Mouse (Mus musculus) forebrain, embryonic 10.5 days (tissue): ENCODE measurements around the gene Nkg7. TPM values are rescaled to one million over a fixed set of nuclear protein-coding genes. Genes with fewer than 3 reads are reported as not detected.

Experiments used
- DNase-seq: peaks from one replicate; pipeline ENCODE4 v3.0.0-alpha.2; 2017; ENCODE audit warnings: low spot score; ENCODE audit errors: extremely low spot score
- H3K27ac ChIP-seq: fragments of 300-500 bp; sonication (generic); 2 replicates; pipeline ENCODE4 v1.5.1; 2016; ENCODE audit warnings: mild to moderate bottlenecking
- H3K27me3 ChIP-seq: fragments of 300-500 bp; sonication (generic); 2 replicates; pipeline ENCODE4 v1.6.1; 2016; ENCODE audit warnings: mild to moderate bottlenecking; ENCODE audit not compliant: poor library complexity, severe bottlenecking
- H3K36me3 ChIP-seq: fragments of 300-500 bp; sonication (generic); replicated peaks from 2 replicates; pipeline ENCODE4 v1.6.1; 2016; ENCODE audit warnings: mild to moderate bottlenecking, moderate library complexity
- H3K4me1 ChIP-seq: fragments of 300-500 bp; sonication (generic); 2 replicates; pipeline ENCODE4 v1.6.1; 2016
- H3K4me3 ChIP-seq: fragments of 300-500 bp; sonication (generic); 2 replicates; pipeline ENCODE4 v1.5.1; 2016; ENCODE audit warnings: mild to moderate bottlenecking, moderate library complexity
- H3K9me3 ChIP-seq: fragments of 300-500 bp; sonication (generic); 2 replicates; pipeline ENCODE4 v1.6.1; 2016; ENCODE audit warnings: mild to moderate bottlenecking, moderate library complexity
- WGBS: fragments of 180-500 bp; shearing (Covaris S2); methylation state at CpG from one replicate; pipeline ENCODE4 v1.1.7; 2016; 5-methylcytosine and 5-hydroxymethylcytosine counted together
- microRNA-seq: library from miRNA; unstranded; fragments of <30 nt; microRNA quantifications from one replicate; pipeline ENCODE4, GENCODE M21; 2017
- polyA plus RNA-seq: library from polyadenylated mRNA; unstranded; fragments of >200 nt; fragmentation: Nextera tagmentation; extraction: Ambion mirVana; gene quantifications from 2 replicates; pipeline ENCODE4 v1.2.1, GENCODE M21; 2016

Gene Nkg7
- polyA plus RNA-seq, 1 experiment from 2014 or later: not detected

DNA sequence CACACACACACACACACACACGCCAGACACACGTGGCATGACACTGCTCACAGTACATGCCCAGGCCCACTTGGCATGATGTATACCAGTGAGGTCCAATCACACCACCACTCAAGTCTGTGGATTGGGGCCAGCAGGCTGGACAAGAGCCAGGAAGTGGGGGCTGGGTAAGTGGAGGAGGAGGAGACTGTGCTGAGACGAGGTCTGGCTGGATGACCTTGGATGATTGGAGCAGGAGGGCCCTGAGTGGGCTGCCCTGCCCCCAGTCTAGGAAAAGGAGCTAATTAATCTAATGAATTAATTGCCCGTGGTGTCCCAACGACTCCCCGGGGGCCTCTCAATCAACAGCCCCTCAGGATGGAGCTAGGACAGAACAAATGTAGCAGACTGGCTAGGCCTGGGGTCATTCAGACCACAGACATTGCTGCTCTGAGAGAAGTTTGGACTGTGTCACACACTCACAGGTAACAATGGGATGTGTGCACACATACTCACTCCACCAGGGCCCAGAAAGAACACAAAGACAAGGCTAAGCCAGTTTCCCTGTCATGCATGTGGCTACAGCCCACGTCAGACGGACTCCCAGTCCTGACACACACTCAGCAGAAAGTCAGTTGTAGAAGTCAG is 45.3 kb downstream of the Nkg7 start:
- DNase-seq: no peak
- no peak overlapping the region for H3K4me3 ChIP-seq

DNA sequence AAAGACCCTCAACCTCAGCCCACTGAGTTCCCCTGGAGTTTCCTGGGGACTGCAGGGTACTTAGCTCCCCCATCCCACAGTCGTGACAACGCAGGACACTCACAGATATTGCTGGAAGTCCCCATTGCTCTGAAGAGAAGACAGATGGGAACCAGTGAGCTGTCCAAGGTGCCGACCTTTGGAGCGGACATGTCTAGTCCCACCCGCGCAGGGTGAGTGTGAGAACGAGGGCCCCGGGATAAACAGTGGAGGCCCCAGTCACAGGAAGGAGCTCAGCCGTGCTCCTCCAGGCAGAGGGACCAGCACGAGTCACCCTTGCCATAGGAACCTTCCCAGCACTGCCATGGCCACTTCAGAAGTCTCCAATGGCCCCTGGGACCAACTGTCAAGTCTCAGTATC is 46.4 kb downstream of the Nkg7 start:
- H3K36me3 ChIP-seq: no peaks in the 10 kb centered on the region
- 16% methylated on average over 10 of the region's 10 CpGs for WGBS

More for the DNA sequence above, 45.3 kb downstream of the Nkg7 start:
- WGBS: 73% methylated on average over 8 of the region's 8 CpGs
- no peaks in the 10 kb centered on the region for H3K36me3 ChIP-seq
- no peak overlapping the region for H3K27ac ChIP-seq
- peaks cover 24% of the 10 kb centered on the region for H3K27me3 ChIP-seq
- H3K4me1 ChIP-seq: peaks cover 15% of the 10 kb centered on the region
- H3K9me3 ChIP-seq: no peaks in the 10 kb centered on the region

More for the DNA sequence above, 46.4 kb downstream of the Nkg7 start:
- Histone ChIP-seq H3K27me3 (peaks cover 13% of the 10 kb centered on the region), H3K9me3 (no peaks in the 10 kb centered on the region), H3K4me1 (peaks cover 15% of the 10 kb centered on the region), H3K27ac (no peak overlapping the region), H3K4me3 (no peak overlapping the region)
- DNase-seq: no peak

Small RNAs within 50 kb of the gene (microRNA-seq; reads per million reads assigned to microRNA genes)
- not detected for gene Mir7051

Other genes starting within 250 kb of the Nkg7 start
- 11.3 TPM in 2 replicates for gene Zfp715, start 123.8 kb upstream of the Nkg7 start, polyA plus RNA-seq
- gene Siglecf, start 85.7 kb upstream of the Nkg7 start, polyA plus RNA-seq: 0.15 and 0.25 TPM in 2 replicates
- 0.15 TPM in 1 of 2 replicates, not detected in the other for gene Siglecg, start 28.9 kb upstream of the Nkg7 start, polyA plus RNA-seq
- gene Lim2, start 9.4 kb upstream of the Nkg7 start, polyA plus RNA-seq: not detected in 2 replicates
- not detected in 2 replicates for gene Cldnd2, start 3.7 kb downstream of the Nkg7 start, polyA plus RNA-seq
- 249 TPM in 2 replicates for gene Etfb, start 7.0 kb downstream of the Nkg7 start, polyA plus RNA-seq
- gene Gm45233, start 7.1 kb downstream of the Nkg7 start, polyA plus RNA-seq: 0.31 and 0.50 TPM in 2 replicates
- gene Vsig10l, start 26.1 kb downstream of the Nkg7 start, polyA plus RNA-seq: 2.1 and 2.7 TPM in 2 replicates
- gene Iglon5, start 53.0 kb downstream of the Nkg7 start, polyA plus RNA-seq: 0.80 and 1.1 TPM in 2 replicates
- not detected in 2 replicates for gene 4931406B18Rik, start 68.9 kb downstream of the Nkg7 start, polyA plus RNA-seq
- 0.70 and 0.86 TPM in 2 replicates for gene Cd33, start 107.4 kb downstream of the Nkg7 start, polyA plus RNA-seq
- 4.8 and 5.1 TPM in 2 replicates for gene Zfp658, start 125.2 kb downstream of the Nkg7 start, polyA plus RNA-seq
- 14.6 and 15.3 TPM in 2 replicates for gene Zfp719, start 142.5 kb downstream of the Nkg7 start, polyA plus RNA-seq
- 1.5 and 2.3 TPM in 2 replicates for gene Zfp819, start 170.1 kb downstream of the Nkg7 start, polyA plus RNA-seq
- gene Ceacam18, start 197.6 kb downstream of the Nkg7 start, polyA plus RNA-seq: not detected in 2 replicates
- 0.21 and 0.22 TPM in 2 replicates for gene Siglece, start 223.1 kb downstream of the Nkg7 start, polyA plus RNA-seq
- 15.7 and 18.4 TPM in 2 replicates for gene Ctu1, start 234.9 kb downstream of the Nkg7 start, polyA plus RNA-seq